Mouse (Mus musculus) CD4-positive, CD25-positive, alpha-beta regulatory T cell, adult 4 months (primary cell): Measurements from ENCODE around the gene Zfp750. TPM values are rescaled to one million over a fixed set of nuclear protein-coding genes. Genes with fewer than 3 reads are reported as not detected.

Experiments used
- ATAC-seq: one replicate; pipeline ENCODE4 v1.8.0; 2017
- polyA plus RNA-seq, 2 experiments: library from polyadenylated mRNA; unstranded; fragments of 100-300 nt; shearing (Covaris generic); gene quantifications; one replicate each; pipeline ENCODE4 v1.2.1; 2017

Gene Zfp750
- polyA plus RNA-seq, 2 experiments from 2014 or later, result 0.65 to 1.6 TPM

- no peak for ATAC-seq
Observed at GRCm38 (mm10) chr11:121542471-121542870, 23.3 kb upstream of the Zfp750 start.

GRCm38 (mm10) chr11:121536528-121536927 is 17.4 kb upstream of the Zfp750 start:
- ATAC-seq, result no peak

GRCm38 (mm10) chr11:121529747-121530146 is 10.6 kb upstream of the Zfp750 start:
- no peak for ATAC-seq

- ATAC-seq, result no peak
Observed at GRCm38 (mm10) chr11:121524191-121524590, 5.1 kb upstream of the Zfp750 start.

- peak; percentile 49 for ATAC-seq
Observed at GRCm38 (mm10) chr11:121522156-121522762, 3.1 kb upstream of the Zfp750 start.

- ATAC-seq, result no peak
Observed at GRCm38 (mm10) chr11:121520761-121521160, 1.6 kb upstream of the Zfp750 start.

- ATAC-seq, result no peak
Observed at GRCm38 (mm10) chr11:121519703-121520102, 570 bp upstream of the Zfp750 start.

GRCm38 (mm10) chr11:121517687-121518465 is 1.3 kb downstream of the Zfp750 start:
- no peak for ATAC-seq

GRCm38 (mm10) chr11:121516906-121517305 is 2.2 kb downstream of the Zfp750 start:
- no peak for ATAC-seq

GRCm38 (mm10) chr11:121515996-121516395 is 3.1 kb downstream of the Zfp750 start:
- ATAC-seq, result no peak

GRCm38 (mm10) chr11:121512896-121513572 is 6.1 kb downstream of the Zfp750 start:
- no peak for ATAC-seq

- ATAC-seq, result no peak
Observed at GRCm38 (mm10) chr11:121510512-121511246, 8.5 kb downstream of the Zfp750 start.

- ATAC-seq, result no peak
Observed at GRCm38 (mm10) chr11:121508478-121508877, 10.7 kb downstream of the Zfp750 start.

- no peak for ATAC-seq
Observed at GRCm38 (mm10) chr11:121502000-121502860, 16.9 kb downstream of the Zfp750 start.

- no peak for ATAC-seq
Observed at GRCm38 (mm10) chr11:121501525-121501924, 17.6 kb downstream of the Zfp750 start.

- ATAC-seq, result no peak
Observed at GRCm38 (mm10) chr11:121500595-121500994, 18.5 kb downstream of the Zfp750 start.

- no peak for ATAC-seq
Observed at GRCm38 (mm10) chr11:121490651-121491050, 28.5 kb downstream of the Zfp750 start.

- ATAC-seq, result no peak
Observed at GRCm38 (mm10) chr11:121485882-121486281, 33.3 kb downstream of the Zfp750 start.

- no peak for ATAC-seq
Observed at GRCm38 (mm10) chr11:121481129-121481528, 38.0 kb downstream of the Zfp750 start.

GRCm38 (mm10) chr11:121479476-121480203 is 39.5 kb downstream of the Zfp750 start:
- no peak for ATAC-seq
